Mouse (Mus musculus) induced T-regulatory cell, adult 2 months (primary cell): Measurements from ENCODE around the gene Tspan9.

ENCODE experiments used
- DNase-seq: peaks from one replicate; pipeline ENCODE4 v3.0.0-alpha.2; 2012; ENCODE audit warnings: low read depth

Tspan9 gene

DNA sequence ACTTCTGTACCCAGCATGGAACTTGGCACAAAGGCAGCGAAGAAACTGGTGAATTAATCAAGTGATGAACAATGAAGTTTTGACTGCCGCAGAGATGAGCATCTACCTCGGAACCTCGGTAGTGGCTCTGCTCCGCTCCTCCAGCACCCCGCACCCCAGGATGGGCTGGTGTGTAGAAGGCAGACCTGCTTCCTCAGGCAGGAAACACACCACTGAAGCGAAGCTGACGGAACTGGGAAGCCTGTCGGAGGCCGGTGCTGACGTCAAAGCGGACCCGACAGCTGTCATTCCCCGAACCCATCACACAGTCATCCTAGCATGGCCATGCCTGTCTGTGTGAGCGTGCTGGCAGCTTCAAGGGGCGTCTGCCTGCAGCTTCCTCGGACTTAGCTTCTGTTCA, 131.6 kb downstream of the Tspan9 start:
- DNase-seq: no peak

DNA sequence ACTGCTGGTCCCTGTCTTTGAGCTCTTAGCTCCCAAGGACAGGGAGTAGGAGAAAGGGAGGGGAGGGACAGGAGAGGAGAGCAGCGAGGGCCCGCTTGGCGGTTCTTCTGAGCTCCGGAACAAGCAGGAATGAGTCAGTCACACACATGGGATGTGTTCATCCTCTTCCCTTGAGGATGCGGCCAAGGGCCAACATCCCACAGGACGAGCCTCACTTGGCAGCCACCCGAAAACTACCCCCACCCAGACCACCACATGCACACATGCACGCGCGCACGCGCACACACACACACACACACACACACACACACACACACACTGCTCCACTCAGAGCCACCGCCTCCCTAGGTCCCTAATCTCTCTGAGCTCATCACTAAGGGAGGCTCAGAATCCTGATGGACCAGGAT, 132.3 kb downstream of the Tspan9 start:
- DNase-seq: no peak

DNA sequence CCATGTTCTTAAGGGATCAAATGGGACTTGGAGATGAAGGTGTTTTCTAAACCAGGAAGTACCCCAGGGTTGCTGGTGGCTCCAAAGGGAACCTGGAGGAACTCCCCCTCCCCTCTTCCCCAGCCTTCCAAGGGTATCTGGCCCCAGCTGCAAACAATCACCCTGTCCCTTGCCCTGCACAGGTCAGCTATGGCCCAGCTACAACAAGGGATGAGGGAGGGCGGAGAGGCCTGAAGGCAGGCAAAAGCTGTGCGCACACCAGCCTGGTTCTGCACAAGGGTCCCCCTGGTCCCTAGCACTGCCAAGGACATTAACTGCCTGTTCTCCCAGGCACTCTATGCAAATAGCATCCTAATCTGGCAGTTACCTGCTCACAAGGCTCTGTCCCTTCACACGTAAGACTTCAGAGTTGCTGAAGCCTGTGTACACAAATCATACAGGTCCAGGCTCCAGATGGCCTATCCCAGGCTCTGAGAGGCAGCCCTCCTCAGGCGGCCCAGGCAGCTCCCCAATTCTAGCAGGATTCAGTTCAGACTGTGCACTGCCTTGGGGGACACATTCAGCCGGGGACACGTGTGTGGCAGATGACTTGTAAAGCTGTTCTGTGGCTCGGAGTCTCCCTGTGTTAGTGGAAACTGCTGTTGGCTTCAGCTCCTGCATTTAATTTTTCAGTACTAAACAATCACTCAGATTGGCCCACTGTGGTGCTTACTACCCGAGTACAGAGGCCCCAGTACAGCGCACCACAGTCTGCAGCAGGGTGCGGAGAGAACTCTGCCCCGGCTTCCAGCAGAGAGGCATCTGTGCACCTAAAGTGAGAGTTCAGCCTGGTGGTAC, 133.0 kb downstream of the Tspan9 start:
- DNase-seq: no peak

DNA sequence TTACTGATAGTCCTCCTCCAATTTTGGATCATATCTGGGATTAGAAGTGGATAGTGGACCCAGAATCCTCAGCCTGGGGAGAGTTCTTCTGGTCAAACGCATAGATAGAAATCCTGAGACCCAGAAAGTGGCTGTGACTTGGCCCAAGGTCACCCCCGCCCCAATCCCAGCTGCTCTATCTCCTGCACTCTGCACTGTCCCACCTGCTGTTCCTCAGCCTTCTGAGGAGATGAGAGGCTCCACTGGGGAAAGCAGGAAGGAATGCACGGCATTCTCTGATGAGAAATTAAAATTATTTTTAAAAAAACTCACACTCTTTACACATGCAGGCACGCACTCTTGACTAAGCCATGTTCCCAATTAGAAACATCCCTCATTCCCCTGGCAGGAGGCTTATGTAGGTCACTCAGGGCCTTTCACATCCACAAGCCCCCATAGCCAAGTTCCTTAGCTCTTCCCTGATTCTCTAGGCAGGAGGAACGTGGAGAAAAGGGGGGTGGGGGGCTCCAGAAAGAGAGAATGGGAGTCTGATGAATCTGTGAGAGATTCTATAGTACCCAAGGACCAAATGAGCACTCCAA, 135.3 kb downstream of the Tspan9 start:
- no peak for DNase-seq

DNA sequence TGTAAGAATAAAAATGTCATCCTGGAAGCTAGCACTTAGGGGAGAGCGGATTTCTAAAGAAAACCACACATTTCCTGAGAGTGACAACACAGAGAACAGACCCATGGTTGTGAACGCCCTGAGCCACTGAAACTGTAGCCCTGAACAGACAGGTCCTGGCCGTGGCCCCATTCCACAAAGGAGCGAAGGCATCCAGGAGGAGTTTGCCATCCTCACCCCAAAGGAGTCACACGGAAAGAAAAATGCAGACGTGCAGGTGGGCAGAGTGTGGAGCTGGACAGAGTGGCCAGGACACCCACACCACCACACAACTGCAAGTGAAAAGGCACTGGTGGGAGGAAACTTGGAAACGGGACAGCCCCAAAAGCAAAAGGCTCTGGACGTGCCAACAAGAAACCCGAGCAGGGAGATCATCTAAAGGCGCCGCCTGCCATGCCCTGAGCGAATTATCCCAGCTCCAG, 136.1 kb downstream of the Tspan9 start:
- no peak for DNase-seq

DNA sequence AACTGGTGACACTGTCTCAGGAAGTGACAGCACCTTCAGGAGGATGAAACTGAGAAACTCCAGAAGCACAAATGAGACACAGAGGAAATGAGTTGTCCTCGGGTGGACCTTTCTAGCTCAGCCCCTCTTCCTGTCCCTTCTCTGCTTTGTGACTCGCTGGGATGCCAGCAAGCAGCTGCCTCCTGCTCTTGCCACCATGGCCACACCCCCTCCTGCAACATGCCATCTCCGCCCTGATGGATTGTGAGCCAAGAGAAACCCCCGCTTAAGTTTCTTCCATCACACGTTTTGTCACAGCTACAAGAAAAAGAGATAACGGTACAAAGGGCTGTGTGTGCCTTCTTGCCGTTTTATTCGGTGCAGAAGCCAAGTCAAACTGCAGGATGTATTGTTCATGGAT, 137.2 kb downstream of the Tspan9 start:
- peak; percentile 21 for DNase-seq

DNA sequence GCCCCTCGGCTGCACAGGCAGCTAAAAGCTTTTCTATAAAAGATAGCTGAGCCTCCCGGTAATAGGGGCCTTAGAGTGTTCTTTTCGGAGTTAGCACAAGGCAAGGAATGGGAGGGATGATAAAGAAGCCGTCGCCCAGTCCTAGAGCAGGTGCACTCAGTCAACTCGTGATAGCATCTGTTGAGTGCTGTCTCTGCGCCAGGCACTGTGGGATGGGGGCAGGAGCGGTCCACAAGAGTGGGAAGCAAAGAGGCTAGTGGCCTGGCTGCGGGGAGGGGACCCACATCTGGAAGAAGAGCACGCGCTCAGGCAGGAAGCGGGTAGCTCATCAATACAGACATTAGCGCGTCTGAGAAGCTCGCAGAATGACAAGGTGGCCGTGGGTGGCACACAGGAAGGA, 138.8 kb downstream of the Tspan9 start:
- no peak for DNase-seq

DNA sequence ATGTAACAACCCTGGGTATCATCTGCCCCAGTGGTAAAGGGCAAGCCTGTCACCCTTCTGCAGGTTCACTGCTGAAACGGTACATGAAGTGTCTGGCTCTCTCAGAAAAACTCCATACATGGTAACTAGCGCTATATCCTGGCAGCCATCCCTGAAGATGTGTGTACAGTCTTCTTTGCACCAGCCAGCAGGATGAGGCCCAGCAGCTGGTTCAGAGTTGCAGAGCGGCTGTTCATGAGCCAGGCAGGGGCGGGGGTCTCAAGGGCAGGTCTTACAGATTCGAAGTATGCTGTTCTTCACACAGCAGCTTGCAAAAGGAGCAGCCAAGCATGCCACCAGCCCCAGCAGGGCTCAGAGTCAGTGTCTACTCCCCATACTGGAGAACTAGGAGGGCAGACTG, 139.9 kb downstream of the Tspan9 start:
- DNase-seq: no peak

DNA sequence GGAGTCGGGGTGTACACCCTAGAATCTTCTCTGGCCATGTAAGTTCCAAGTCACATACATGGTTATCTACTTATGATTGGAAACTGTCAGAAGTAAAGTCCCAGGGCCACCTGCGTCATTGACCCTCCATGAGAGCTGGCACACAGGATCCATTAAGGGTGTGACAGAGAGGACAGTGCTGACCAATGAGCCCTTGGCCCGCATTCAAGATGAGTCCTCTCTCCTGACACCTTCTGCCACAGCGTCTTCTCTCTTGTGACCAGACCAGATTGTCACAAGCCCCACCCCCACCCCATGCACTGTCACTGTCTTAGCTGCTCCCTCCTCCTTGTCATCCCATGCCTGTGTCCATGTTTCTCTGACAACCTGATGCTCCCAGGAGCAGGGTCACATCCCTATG, 140.7 kb downstream of the Tspan9 start:
- DNase-seq: no peak

DNA sequence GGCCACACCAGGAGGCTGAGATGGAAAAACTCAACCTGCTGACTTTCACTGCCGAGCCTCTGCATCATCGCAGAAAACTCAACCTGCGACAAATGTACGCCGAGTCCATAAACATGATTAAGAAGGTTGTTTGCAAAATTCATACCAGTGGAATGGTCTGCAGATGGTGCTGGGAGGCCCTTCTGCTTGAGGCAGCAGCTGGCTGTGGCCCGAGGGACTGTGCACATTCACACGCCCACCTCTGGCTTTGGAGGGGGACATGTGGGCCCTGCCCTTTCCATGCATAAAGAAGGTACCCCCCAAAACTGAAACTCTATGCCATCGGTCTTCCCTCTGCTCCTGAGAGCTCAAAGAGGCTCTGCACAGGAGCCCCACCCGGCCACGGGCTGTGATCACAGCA, 141.3 kb downstream of the Tspan9 start:
- no peak for DNase-seq

DNA sequence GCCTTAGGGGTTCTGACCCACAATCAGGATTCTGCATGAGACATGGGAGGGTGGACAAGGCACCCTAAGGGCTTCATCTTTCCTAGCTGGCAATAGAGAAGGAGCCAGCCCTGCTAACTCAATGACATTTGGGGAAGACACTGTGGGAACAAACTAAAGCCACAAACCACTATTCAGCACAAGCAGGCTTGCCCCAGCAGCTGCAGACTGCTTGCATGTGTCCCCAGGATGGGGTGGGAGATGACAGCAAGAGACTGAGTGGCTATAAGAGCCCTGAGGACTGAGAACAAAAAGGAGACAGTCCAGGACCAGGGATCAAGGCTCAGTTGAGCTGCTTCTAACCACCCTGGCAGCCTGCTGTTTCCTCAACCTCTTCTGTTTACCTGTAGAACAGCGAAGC, 141.8 kb downstream of the Tspan9 start:
- DNase-seq: no peak

DNA sequence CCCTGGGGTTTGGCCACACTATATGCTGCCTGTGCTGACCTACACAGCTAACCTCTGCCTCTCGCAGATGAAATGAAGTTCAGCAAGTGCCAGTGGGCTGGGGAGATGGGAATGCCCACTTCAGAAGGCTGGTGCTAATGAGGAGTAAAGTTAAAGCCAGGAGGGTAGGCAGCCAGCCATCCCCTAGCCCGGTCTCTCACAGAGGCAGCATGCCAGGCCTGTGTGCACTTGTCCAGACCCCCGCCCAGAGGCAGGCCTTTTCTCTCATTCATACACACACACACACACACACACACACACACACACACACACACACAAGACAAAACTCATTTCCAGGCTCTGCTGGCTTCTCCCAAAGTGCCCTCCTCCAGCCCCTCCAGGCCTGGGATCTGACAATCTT, 142.6 kb downstream of the Tspan9 start:
- no peak for DNase-seq

DNA sequence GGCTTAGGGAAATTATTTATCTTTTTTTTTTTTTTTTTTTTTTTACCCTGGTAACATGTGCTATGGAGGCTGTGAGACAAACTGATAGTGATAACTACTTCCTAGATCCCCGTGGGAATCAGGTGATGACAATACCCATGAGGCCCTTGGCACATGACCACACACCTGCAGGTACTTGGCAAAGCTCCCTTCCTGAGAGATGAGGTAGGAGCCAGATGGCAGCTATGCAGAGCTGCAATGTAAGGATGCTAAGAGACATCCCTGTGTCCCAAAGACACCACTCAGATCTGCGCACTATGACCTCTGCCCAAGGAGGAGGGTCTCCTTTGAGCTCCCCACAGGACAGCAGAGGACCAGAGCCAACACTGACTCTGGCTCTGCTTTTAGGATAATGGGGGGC, 144.3 kb downstream of the Tspan9 start:
- no peak for DNase-seq

DNA sequence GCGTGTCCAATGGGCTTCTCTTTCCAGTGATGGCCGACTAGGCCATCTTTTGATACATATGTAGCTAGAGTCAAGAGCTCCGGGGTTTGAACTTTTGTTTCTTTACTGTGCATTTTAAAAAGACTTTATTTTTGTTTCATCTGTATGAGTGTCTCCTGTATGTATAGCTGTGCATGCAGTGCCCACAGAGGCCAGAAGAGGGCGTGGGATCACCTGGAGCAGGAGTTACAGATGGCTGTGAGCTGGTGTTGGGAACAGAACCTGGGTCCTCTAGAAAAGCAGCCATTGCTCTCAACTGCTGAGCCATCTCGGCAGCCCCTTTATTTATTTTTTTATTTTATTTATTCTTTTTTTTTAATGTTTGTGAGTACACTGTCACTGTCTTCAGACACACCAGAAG, 146.5 kb downstream of the Tspan9 start:
- DNase-seq: no peak

DNA sequence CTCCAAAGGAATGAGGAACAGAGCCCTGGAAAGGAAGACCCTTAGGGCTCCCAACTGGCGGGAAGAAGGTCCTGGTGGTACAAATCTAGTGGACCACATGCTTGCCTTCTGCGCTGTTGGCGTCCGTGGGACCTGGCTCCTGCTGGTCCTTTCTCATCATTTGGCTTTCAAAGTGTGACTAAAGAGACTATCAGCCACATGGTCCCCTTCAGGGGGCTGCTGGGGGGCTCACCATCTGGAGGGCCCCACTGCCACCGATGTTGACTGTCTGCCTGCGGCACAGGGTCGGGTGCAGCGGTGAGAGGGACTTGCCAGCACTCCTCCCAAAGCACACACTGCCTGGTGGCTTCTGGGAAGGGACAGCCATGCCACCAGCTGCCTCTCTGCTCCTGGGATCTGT, 150.4 kb downstream of the Tspan9 start:
- no peak for DNase-seq

DNA sequence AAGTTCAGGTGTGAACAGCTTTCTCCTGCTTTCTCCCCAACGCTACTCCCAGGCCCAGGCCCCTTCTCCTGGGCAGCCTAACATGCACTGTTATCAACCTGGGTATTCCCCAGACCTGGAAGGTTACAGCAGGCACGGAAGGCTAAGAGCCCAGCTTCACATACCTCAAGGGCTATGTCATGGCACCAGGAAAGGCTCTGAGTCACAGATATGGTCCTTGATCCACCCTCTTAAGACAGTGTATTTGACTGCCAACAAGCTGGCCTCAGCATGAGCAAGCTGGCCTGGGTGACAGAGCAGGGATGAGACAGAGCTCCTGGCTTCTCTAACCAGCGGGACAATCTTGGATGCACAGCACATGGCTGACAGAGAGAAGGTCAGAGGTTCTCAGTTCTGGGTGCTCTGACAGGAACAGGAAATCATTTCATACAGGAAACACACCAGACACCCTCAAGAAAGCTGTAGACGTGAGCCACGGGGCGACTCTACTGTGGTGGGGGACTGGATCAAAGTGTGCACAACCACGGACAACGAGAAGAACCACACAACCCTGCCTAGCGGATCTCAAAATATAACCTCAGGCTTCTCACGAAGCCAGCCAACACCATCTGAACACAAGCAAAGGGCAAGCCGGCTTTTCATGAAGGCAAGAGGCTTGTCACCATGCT, 151.8 kb downstream of the Tspan9 start:
- peak; percentile 19 for DNase-seq

DNA sequence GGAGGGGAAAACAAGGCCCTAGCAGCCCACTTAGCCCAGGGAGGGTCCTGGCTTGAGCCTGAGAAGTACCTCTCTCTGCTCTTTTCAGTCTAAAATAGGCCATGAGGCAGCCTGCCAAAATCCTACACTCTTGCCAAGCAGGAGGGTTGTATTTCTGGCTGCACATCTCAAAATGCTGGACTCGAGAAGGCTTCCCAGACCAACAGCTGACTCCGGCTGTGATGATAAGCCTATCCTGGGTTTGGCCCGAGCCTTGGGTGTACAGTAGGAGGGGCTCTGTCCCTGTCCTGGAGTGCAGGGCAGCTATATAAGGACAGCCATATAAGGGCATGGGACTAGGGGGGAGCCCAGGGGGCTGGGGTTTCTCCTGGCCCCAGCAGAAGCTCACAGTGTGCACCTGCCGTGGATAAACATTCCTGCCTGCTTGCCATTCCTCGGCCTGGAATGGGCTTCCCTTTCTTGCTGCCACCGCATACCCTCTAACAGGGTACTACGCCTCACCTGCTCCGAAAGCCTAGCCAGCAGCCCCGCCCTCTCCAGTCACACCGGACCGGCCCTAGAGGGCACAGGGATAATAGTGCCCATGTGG, 153.7 kb downstream of the Tspan9 start:
- no peak for DNase-seq

DNA sequence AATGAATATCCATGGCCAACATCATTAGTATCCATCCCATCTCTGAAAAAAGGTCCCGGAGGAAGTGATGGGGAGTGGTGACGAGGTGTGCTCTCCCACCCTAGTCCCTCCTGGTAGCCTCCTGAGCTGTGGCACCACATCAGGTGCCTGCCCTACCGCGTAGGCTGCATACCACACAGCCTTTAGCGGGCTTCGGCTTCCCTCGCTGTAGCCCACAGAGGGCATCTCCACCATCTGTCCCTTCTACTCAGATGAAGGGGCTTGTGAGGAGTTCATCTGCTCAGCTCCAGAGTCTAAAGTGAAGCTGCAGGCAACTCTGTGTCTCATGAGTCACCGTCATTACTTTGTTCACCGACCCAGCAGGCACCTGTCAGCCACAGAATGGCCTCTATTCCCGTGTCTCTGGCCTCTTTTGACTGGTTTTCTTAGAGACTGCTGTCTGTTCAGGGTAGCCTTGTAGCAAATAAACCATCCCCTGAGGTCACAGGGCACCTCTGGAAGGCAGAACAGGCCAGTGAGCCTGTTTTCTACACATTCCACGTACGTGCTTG, 154.4 kb downstream of the Tspan9 start:
- no peak for DNase-seq

DNA sequence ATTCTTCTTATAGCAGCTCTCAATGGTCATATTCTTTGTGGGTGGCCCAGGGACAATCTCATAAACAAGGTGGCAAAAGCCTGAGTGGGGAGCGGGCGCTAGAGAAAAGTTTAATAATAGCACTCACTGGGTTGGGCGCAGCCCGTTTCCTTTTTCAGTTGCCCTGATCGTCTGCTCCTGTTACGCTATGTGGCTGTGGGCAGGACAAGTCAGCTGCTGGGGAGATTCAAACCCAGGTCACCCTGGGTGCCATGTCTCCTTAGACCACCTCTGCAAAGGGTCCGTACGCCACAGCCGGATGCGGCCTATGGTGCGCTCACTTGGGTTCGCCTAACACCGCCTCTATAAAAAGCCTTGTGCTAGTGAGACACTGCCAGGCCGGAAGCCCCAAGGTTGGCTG, 156.0 kb downstream of the Tspan9 start:
- DNase-seq: no peak

DNA sequence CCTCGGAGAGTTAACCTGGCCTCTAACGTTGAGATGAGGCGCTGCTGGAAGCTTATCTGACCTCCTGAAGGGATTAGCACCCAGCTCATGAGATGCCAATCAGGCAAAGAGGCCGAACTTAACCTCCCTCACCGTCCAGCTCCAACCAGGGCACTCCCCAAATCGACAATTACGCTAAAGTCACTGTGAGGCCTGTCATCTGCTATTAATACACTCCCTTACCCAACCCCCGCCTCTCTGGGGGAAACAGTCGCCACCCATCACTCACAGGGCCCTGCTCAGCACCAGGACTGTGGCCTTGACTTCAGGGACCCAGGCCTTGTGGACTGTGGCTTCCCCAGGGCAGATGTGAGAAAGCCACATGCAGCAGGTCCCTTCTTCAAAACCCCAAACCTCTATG, 157.0 kb downstream of the Tspan9 start:
- no peak for DNase-seq

DNA sequence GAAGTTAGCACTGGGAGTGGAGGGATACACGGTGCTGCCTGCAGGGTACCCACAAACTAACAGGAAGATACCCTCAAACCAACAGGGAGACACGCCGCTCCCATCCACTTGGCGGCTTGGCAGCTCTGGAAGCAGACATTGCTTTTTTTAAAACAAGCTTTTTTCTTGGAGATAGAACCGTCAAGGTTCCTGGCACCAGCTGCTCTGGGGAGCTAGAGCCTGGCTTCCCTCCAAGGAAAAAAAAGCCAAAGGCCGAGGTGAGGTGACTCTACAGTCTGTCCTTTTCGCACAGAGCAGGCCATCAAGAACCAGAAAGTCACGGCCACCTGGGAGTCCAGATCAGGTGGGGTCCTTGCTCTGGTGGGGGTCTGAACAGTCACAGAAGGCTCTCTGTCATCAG, 162.2 kb downstream of the Tspan9 start:
- DNase-seq: no peak

DNA sequence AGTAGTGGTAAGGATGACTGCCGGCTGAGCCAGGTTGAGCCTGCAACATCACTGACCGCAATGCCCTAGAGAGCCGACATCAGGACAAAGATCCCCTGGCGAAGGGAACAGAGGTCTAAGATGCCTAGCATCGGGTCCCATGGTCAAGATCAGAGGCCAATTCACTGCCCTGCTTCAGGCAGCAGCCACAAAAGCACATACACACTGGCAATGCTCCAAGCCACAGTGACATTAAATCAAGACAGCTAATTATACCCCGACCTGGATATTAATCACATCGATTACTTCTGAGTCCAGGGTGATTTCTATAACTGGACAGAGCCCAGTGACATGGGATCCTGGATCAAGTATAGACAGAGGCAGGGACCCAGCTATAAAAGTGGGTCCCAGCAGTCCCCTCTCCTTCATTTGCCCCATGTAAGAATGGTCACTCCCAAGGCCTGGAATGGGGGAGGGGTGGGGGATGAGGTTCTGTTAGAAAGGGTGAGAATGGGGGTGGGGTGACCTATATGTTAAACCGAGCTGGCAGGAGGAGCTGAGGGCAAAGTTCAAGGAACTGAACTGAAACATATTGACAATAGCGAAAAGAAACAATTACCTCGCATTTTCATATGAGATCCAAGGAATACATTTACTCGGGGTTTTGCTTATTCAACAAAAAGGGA, 162.9 kb downstream of the Tspan9 start:
- no peak for DNase-seq
